Mouse (Mus musculus) WW6 (cell line): Measurements from ENCODE around the gene Mup4.
A peak's percentile ranks its signal among the peaks of the same experiment; 100 is the strongest.

Source experiments
- DNase-seq: peaks from one replicate; pipeline ENCODE4 v3.0.0-alpha.2; 2013; ENCODE audit warnings: low read depth, low spot score

The Mup4 gene

DNA sequence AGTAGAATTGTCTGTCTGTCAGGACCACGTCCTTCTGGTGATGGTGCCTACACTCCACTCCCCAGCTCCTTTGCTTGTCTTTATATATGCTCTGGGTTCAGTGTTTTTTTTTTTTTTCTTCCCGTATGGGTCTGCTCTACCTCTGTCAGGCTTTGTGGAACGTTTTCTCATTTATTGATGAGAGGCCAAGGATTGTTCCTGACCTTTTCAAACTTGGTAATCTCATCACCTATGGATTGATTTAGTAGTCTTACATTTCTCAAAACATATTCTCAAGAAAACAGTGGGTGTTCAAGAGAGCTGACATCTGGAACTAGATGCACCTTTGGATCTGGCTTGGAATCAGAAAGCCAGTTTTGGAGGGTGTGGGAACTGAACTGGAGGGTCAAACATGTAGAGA is at the start of gene Mup4:
TSS of gene Mup4 (minus strand) at position 101 of the 400 bp plus-strand sequence.
- DNase-seq = no peak

GRCm38 (mm10) chr4:59997894-59998293 is 37.4 kb upstream of the Mup4 start:
- DNase-seq = peak; percentile 3

GRCm38 (mm10) chr4:59963405-59964344 is 3.2 kb upstream of the Mup4 start, which contains the start of gene Mup6:
Gene Mup6, plus strand, starts transcription at chr4:59964294.
- DNase-seq = peak; percentile 36

GRCm38 (mm10) chr4:59937543-59937942 is 23.0 kb downstream of the Mup4 start:
- no peak for DNase-seq

- DNase-seq = peak; percentile 43
Measured at GRCm38 (mm10) chr4:59932505-59933281, 27.8 kb downstream of the Mup4 start.

DNA sequence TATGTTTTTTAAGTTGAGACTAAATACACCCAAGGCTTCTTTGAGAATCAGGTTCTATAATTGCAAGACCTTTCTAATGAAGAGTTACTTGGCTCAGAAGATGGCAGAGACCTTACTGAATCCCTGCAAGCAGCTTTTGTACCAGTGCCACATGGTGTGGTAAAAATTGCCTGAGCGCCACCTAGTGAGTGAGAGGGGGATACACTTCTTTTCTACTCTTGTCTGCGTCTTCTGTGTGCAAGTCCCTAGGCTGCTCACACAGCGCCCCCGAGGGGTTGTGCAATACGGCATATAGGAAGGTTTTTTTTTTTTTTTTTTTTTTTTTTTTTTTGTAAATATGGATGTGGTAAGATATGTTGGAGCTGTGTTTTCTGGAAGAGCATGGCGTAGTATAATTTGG is 32.2 kb downstream of the Mup4 start:
- peak; percentile 70 for DNase-seq

DNA sequence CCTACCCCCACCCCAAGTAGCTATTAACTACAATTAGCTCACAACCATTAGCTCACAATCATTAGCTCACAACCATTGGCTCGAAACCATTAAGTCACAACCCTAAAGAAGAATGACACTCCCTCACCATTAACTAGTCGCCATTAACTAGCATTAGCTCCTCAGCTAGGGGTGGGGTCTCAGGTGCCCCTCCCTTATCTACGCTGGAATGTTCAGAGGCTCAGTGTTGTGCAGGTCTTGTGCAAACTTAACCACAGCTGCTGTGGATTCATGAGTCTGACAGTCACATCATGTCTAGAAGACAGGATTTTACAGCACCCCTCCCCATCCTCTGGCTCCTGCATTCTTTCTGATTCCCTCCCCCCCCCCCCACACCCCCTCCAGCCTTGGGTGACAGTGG is 32.8 kb downstream of the Mup4 start:
- DNase-seq = no peak

GRCm38 (mm10) chr4:59925082-59925481 is 35.4 kb downstream of the Mup4 start:
- no peak for DNase-seq

GRCm38 (mm10) chr4:59917966-59918365 is 42.5 kb downstream of the Mup4 start:
- DNase-seq = no peak

GRCm38 (mm10) chr4:59914608-59915403 is 45.7 kb downstream of the Mup4 start, which contains the start of gene Slc46a2:
Gene Slc46a2, minus strand, starts transcription at chr4:59915056.
- no peak for DNase-seq

- no peak for DNase-seq
Measured at GRCm38 (mm10) chr4:59908785-59909184, 51.7 kb downstream of the Mup4 start.

- no peak for DNase-seq
Measured at GRCm38 (mm10) chr4:59907657-59908230, 52.8 kb downstream of the Mup4 start.

GRCm38 (mm10) chr4:59907092-59907491 is 53.4 kb downstream of the Mup4 start:
- DNase-seq = no peak
